Mouse (Mus musculus) spleen, adult 2 months (tissue): ENCODE results near the gene Spdye4c. TPM values are rescaled to one million over a fixed set of nuclear protein-coding genes. Genes with fewer than 3 reads are reported as not detected.

Experiments
- DNase-seq, 2 experiments: peaks; one replicate each; pipeline versions ENCODE4 v3.0.0 to v3.0.0-alpha.2; 2012 to 2021; ENCODE audit warnings: low spot score in 2 of 2, low read depth in 1 of 2
- H3K27ac ChIP-seq: fragments of 200-500 bp; 2 replicates; pipeline ENCODE4 v1.5.1; 2012; ENCODE audit warnings: low read length, inconsistent platforms; ENCODE audit not compliant: insufficient read depth
- H3K27me3 ChIP-seq: fragments of 200-500 bp; 2 replicates; pipeline ENCODE4 v1.6.1; 2012; ENCODE audit warnings: mild to moderate bottlenecking, moderate library complexity, low read length, inconsistent platforms; ENCODE audit not compliant: control insufficient read depth, insufficient read depth
- H3K36me3 ChIP-seq: fragments of 200-500 bp; 2 replicates; pipeline ENCODE4 v1.6.1; 2012; ENCODE audit warnings: mild to moderate bottlenecking, low read length, inconsistent platforms; ENCODE audit not compliant: control insufficient read depth, insufficient read depth
- H3K4me1 ChIP-seq: fragments of 200-500 bp; 2 replicates; pipeline ENCODE4 v1.6.1; 2011; ENCODE audit warnings: inconsistent platforms; ENCODE audit not compliant: control insufficient read depth, insufficient read depth, insufficient read length
- H3K4me3 ChIP-seq: fragments of 200-500 bp; 2 replicates; pipeline ENCODE4 v1.5.1; 2011; ENCODE audit warnings: mild to moderate bottlenecking, inconsistent platforms; ENCODE audit not compliant: insufficient read depth, insufficient read length; ENCODE audit errors: extremely low read depth
- CTCF ChIP-seq: fragments of 200-500 bp; IDR thresholded peaks from 2 replicates; pipeline ENCODE4 v1.5.1; 2011; ENCODE audit warnings: mild to moderate bottlenecking, inconsistent platforms; ENCODE audit not compliant: insufficient read depth, insufficient read length, insufficient replicate concordance; ENCODE audit errors: extremely low read depth
- POLR2A ChIP-seq: fragments of 200-500 bp; IDR thresholded peaks from 2 replicates; pipeline ENCODE4 v1.6.1; 2011; ENCODE audit warnings: low read depth, low read length, inconsistent platforms
- WGBS: fragments of 180-500 bp; shearing (Covaris S2); methylation state at CpG from one replicate; pipeline ENCODE4 v1.1.7; 2018; 5-methylcytosine and 5-hydroxymethylcytosine counted together
- polyA plus RNA-seq: library from polyadenylated mRNA; depleted of rRNA; stranded (reverse); fragments of >200 nt; gene quantifications from 2 replicates; pipeline ENCODE4 v1.2.3, GENCODE M21; 2012; rRNA removed

Spdye4c gene
- polyA plus RNA-seq, result not detected in 2 replicates

- TF ChIP-seq POLR2A (no peak), CTCF (no peak)
- 92% methylated on average over 3 of the region's 3 CpGs for WGBS
- Histone ChIP-seq H3K27me3 (no peaks in the 10 kb centered on the region), H3K36me3 (no peaks in the 10 kb centered on the region), H3K4me1 (no peaks in the 10 kb centered on the region), H3K4me3 (no peak within 1 kb of the TSS), H3K27ac (no peak within 1 kb of the TSS)
- no peak for DNase-seq
Observed at GRCm38 (mm10) chr2:128590909-128591308, at the start of gene Spdye4c. Gene Spdye4c, plus strand, starts transcription at chr2:128591209.

- no peaks in the 10 kb centered on the region for H3K4me1 ChIP-seq
- DNase-seq, result no peak
- H3K4me3 ChIP-seq, result no peak overlapping the region
- H3K27me3 ChIP-seq, result no peaks in the 10 kb centered on the region
- H3K36me3 ChIP-seq, result no peaks in the 10 kb centered on the region
- TF ChIP-seq POLR2A (no peak), CTCF (no peak)
- H3K27ac ChIP-seq, result no peak overlapping the region
- WGBS, result 65% methylated on average over 8 of the region's 8 CpGs
Observed at GRCm38 (mm10) chr2:128543495-128543894, 47.5 kb upstream of the Spdye4c start.

- 53% methylated on average over 5 of the region's 5 CpGs for WGBS
- TF ChIP-seq CTCF (peak; percentile 26; the same call in 1 of the 2 replicates), POLR2A (no peak)
- H3K27ac ChIP-seq, result no peak overlapping the region
Observed at GRCm38 (mm10) chr2:128544421-128545137, 46.4 kb upstream of the Spdye4c start.

GRCm38 (mm10) chr2:128545447-128545846 lies 45.6 kb upstream of the Spdye4c start:
- H3K36me3 ChIP-seq, result no peaks in the 10 kb centered on the region
- TF ChIP-seq CTCF, result no peak
- no peak for TF ChIP-seq POLR2A

More at GRCm38 (mm10) chr2:128544421-128545137, 46.4 kb upstream of the Spdye4c start:
- H3K4me3 ChIP-seq, result no peak overlapping the region
- peak in 1 of 2 experiments; percentile 5 for DNase-seq
- H3K36me3 ChIP-seq, result no peaks in the 10 kb centered on the region
- no peaks in the 10 kb centered on the region for H3K4me1 ChIP-seq
- H3K27me3 ChIP-seq, result no peaks in the 10 kb centered on the region

GRCm38 (mm10) chr2:128547079-128547478 lies 43.9 kb upstream of the Spdye4c start:
- 93% methylated on average over 10 of the region's 10 CpGs for WGBS

More at GRCm38 (mm10) chr2:128545447-128545846, 45.6 kb upstream of the Spdye4c start:
- Histone ChIP-seq H3K4me3 (no peak overlapping the region), H3K4me1 (no peaks in the 10 kb centered on the region), H3K27ac (no peak overlapping the region), H3K27me3 (no peaks in the 10 kb centered on the region)
- DNase-seq, result no peak
- 88% methylated on average over 7 of the region's 7 CpGs for WGBS

GRCm38 (mm10) chr2:128548262-128548661 lies 42.7 kb upstream of the Spdye4c start:
- DNase-seq, result no peak
- no peaks in the 10 kb centered on the region for H3K4me1 ChIP-seq
- WGBS, result 90% methylated on average over 2 of the region's 2 CpGs

More at GRCm38 (mm10) chr2:128547079-128547478, 43.9 kb upstream of the Spdye4c start:
- H3K27ac ChIP-seq, result no peak overlapping the region
- no peaks in the 10 kb centered on the region for H3K27me3 ChIP-seq
- no peak overlapping the region for H3K4me3 ChIP-seq
- H3K36me3 ChIP-seq, result no peaks in the 10 kb centered on the region
- no peak for DNase-seq
- TF ChIP-seq CTCF (no peak), POLR2A (no peak)
- no peaks in the 10 kb centered on the region for H3K4me1 ChIP-seq

GRCm38 (mm10) chr2:128549561-128549960 lies 41.4 kb upstream of the Spdye4c start:
- Histone ChIP-seq H3K4me1 (no peaks in the 10 kb centered on the region), H3K36me3 (no peaks in the 10 kb centered on the region), H3K4me3 (no peak overlapping the region), H3K27me3 (no peaks in the 10 kb centered on the region), H3K27ac (no peak overlapping the region)
- no peak for TF ChIP-seq POLR2A
- TF ChIP-seq CTCF, result no peak
- DNase-seq, result no peak
- WGBS, result 34% methylated on average over 7 of the region's 7 CpGs

More at GRCm38 (mm10) chr2:128548262-128548661, 42.7 kb upstream of the Spdye4c start:
- Histone ChIP-seq H3K36me3 (no peaks in the 10 kb centered on the region), H3K27ac (no peak overlapping the region), H3K27me3 (no peaks in the 10 kb centered on the region), H3K4me3 (no peak overlapping the region)
- TF ChIP-seq POLR2A, result no peak
- TF ChIP-seq CTCF, result no peak
